8 mouse cellular contexts compared by ENCODE assay signal in genomic region chr19:10182670-10183298, GRCm38 (mm10). TPM values are rescaled to one million over a fixed set of nuclear protein-coding genes. Genes with fewer than 3 reads are reported as not detected.
DNase-seq lines count a peak whose midpoint lies in the region; ATAC-seq and TF ChIP-seq lines count a peak whose summit lies in the region.

Fads1 (plus strand) TSS chr19:10182888.

- peak; percentile 23; the same call in 1 of the 2 replicates for TF ChIP-seq CTCF in bone marrow, adult 2 months (IDR thresholded peaks at IDR 0.05; ENCODE audit: control insufficient read depth, insufficient read depth, low read length)

- no peaks in the 10 kb centered on the region for H3K9me3 ChIP-seq in embryonic facial prominence, embryonic 15.5 days (replicated peaks)
- no peaks in the 10 kb centered on the region for H3K9me3 ChIP-seq in kidney, embryonic 14.5 days (ENCODE audit: control insufficient read depth, low read length)
- H3K9me3 ChIP-seq in limb, embryonic 15.5 days, result no peaks in the 10 kb centered on the region

- peak within 1 kb of the TSS; percentile 83 for H3K4me3 ChIP-seq in bone marrow, adult 2 months (replicated peaks; ENCODE audit: control insufficient read depth, low read depth, low read length)
- H3K4me3 ChIP-seq in embryonic facial prominence, embryonic 15.5 days (replicated peaks), result peak within 1 kb of the TSS; percentile 92
- H3K4me3 ChIP-seq in kidney, embryonic 14.5 days (ENCODE audit: low read length), result peak within 1 kb of the TSS; percentile 69
- H3K4me3 ChIP-seq in limb, embryonic 15.5 days, result peak within 1 kb of the TSS; percentile 65

- DNase-seq in 416B (ENCODE audit: low read depth), result peak; percentile 93
- peak; percentile 92 to 93 for DNase-seq in heart, adult 9 months (ENCODE audit: low spot score in 2 of 2)
- DNase-seq in spleen, postnatal 4 days (ENCODE audit: low spot score in 2 of 2), result peak; percentile 89 to 92

- no peaks in the 10 kb centered on the region for H3K27me3 ChIP-seq in embryonic facial prominence, embryonic 15.5 days
- no peaks in the 10 kb centered on the region for H3K27me3 ChIP-seq in kidney, embryonic 14.5 days (ENCODE audit: control insufficient read depth, insufficient read depth, low read length)
- H3K27me3 ChIP-seq in limb, embryonic 15.5 days, result no peaks in the 10 kb centered on the region

- peak within 1 kb of the TSS; percentile 75 for H3K9ac ChIP-seq in embryonic facial prominence, embryonic 15.5 days
- H3K9ac ChIP-seq in kidney, embryonic 14.5 days (ENCODE audit: low read depth, low read length), result peak within 1 kb of the TSS; percentile 77
- peak within 1 kb of the TSS; percentile 75 for H3K9ac ChIP-seq in limb, embryonic 15.5 days

- H3K36me3 ChIP-seq in embryonic facial prominence, embryonic 15.5 days, result peaks cover 21% of the 10 kb centered on the region
- H3K36me3 ChIP-seq in kidney, embryonic 14.5 days (ENCODE audit: control insufficient read depth, insufficient read depth, low read length), result peaks cover 25% of the 10 kb centered on the region
- peaks cover 27% of the 10 kb centered on the region for H3K36me3 ChIP-seq in limb, embryonic 15.5 days

- TF ChIP-seq POLR2A in bone marrow, adult 2 months (IDR thresholded peaks at IDR 0.05; ENCODE audit: borderline replicate concordance, control insufficient read depth, low read depth, low read length), result peak; percentile 58; the same call in 1 of the 2 replicates

- H3K4me2 ChIP-seq in embryonic facial prominence, embryonic 15.5 days (replicated peaks), result peak within 1 kb of the TSS; percentile 75
- H3K4me2 ChIP-seq in kidney, embryonic 14.5 days (replicated peaks; ENCODE audit: low read depth, low read length), result peak within 1 kb of the TSS; percentile 77
- peak within 1 kb of the TSS; percentile 68 for H3K4me2 ChIP-seq in limb, embryonic 15.5 days

- peaks cover 5% of the 10 kb centered on the region; the same call in 1 of the 2 replicates for H3K4me1 ChIP-seq in bone marrow, adult 2 months (ENCODE audit: control insufficient read depth, insufficient read depth, low read length)
- H3K4me1 ChIP-seq in embryonic facial prominence, embryonic 15.5 days, result peaks cover 12% of the 10 kb centered on the region
- peaks cover 8% of the 10 kb centered on the region for H3K4me1 ChIP-seq in kidney, embryonic 14.5 days (ENCODE audit: control insufficient read depth, insufficient read depth, low read length)
- H3K4me1 ChIP-seq in limb, embryonic 15.5 days, result peaks cover 26% of the 10 kb centered on the region

- WGBS in bone marrow, adult 2 months, result under 1% methylated on average over 70 of the region's 70 CpGs
- WGBS in embryonic facial prominence, embryonic 15.5 days, result under 1% methylated on average over 70 of the region's 70 CpGs
- 1% methylated on average over 61 of the region's 70 CpGs for WGBS in kidney, embryonic 14.5 days
- under 1% methylated on average over 70 of the region's 70 CpGs for WGBS in limb, embryonic 15.5 days

- H3K27ac ChIP-seq in bone marrow, adult 2 months (ENCODE audit: control insufficient read depth, insufficient read depth, low read depth, low read length, poor library complexity), result peak within 1 kb of the TSS; percentile 37
- peak within 1 kb of the TSS; percentile 94 for H3K27ac ChIP-seq in embryonic facial prominence, embryonic 15.5 days (replicated peaks)
- peak within 1 kb of the TSS; percentile 84 for H3K27ac ChIP-seq in kidney, embryonic 14.5 days (ENCODE audit: low read depth, low read length)
- H3K27ac ChIP-seq in limb, embryonic 15.5 days, result peak within 1 kb of the TSS; percentile 93

- peak; percentile 96 for ATAC-seq in embryonic facial prominence, embryonic 15.5 days (ENCODE audit: insufficient number of reproducible peaks, low FRiP score, low TSS enrichment, low read depth)
- ATAC-seq in kidney, embryonic 14.5 days (ENCODE audit: low FRiP score, low TSS enrichment), result peak; percentile 97
- peak; percentile 94 for ATAC-seq in limb, embryonic 15.5 days (ENCODE audit: insufficient number of reproducible peaks, low FRiP score, low TSS enrichment, low read depth)
- 0 out of 2 replicates have a peak, but pooled peaks have one; percentile 30 for ATAC-seq in monocyte, adult 5-6 weeks (replicated peaks; ENCODE audit: insufficient number of reproducible peaks, low FRiP score, low TSS enrichment, poor library complexity, severe bottlenecking)

RNA-seq across cellular contexts. Expression of gene Fads1, which starts in this region (rescaled TPM):
- polyA plus RNA-seq in bone marrow, adult 2 months (2011; ENCODE audit: insufficient read depth, insufficient read length, low replicate concordance, missing spikeins), result 20.9 and 24.8 TPM in 2 replicates
- 77.6 and 78.2 TPM in 2 replicates for polyA plus RNA-seq in embryonic facial prominence, embryonic 15.5 days (2015; fragmentation: Nextera tagmentation; extraction: Ambion mirVana)
- polyA plus RNA-seq in kidney, embryonic 14.5 days (2014; fragmentation: Nextera tagmentation; extraction: Ambion mirVana), result 51.3 and 94.3 TPM in 2 replicates
- polyA plus RNA-seq in limb, embryonic 15.5 days (2015; fragmentation: Nextera tagmentation; extraction: Ambion mirVana), result 79.8 and 81.1 TPM in 2 replicates
- 2.2 to 5.1 TPM (median 2.3 TPM) in 3 replicates for total RNA-seq in monocyte, adult 5-6 weeks (2017)

Comparison
In these comparisons a context has a peak if more than half of its experiments do, and no peak if none do; other contexts are left out.
1. Peak in every context shown above with its lines: DNase-seq, ATAC-seq, H3K4me3 ChIP-seq and H3K27ac ChIP-seq.
2. H3K27ac ChIP-seq: peak in every context shown above with its lines; median percentile 94 in embryonic facial prominence, embryonic 15.5 days; 93 in limb, embryonic 15.5 days; 84 in kidney, embryonic 14.5 days; 37 in bone marrow, adult 2 months.
3. ATAC-seq: peak in every context shown above with its lines; median percentile 97 in kidney, embryonic 14.5 days; 96 in embryonic facial prominence, embryonic 15.5 days; 94 in limb, embryonic 15.5 days; 30 in monocyte, adult 5-6 weeks.